Mouse (Mus musculus) urinary bladder, postnatal 10 days (tissue): ENCODE results near the gene Mms22l.
"Not testable (repeated sequence)": the region's sequence is repeated elsewhere in the genome, so short reads cannot be mapped to it uniquely, and the experiment has no call there.

Experiments
- DNase-seq: peaks from one replicate; pipeline ENCODE4 v3.0.0; 2022; ENCODE audit warnings: low spot score

The Mms22l gene

DNA sequence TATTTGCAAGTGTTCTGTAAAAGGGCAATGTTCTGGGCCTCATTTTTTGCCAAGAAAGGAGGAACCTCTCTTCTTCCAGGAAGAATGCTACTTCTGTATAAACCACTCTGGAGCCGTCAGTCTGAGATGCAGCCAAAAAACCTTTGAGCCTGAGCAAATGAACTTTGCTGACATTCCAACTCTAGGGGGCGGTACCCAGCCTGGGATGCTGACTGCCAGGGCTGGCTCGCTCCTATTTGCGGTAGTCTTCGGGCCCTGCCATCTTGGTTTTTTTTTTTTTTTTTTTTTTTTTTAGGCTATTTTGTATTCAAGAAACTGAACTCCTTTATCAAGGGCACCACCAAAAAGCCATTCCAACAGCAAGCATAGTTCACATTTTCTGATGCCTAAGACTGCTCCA is 124.2 kb downstream of the Mms22l start:
- DNase-seq, result no peak

DNA sequence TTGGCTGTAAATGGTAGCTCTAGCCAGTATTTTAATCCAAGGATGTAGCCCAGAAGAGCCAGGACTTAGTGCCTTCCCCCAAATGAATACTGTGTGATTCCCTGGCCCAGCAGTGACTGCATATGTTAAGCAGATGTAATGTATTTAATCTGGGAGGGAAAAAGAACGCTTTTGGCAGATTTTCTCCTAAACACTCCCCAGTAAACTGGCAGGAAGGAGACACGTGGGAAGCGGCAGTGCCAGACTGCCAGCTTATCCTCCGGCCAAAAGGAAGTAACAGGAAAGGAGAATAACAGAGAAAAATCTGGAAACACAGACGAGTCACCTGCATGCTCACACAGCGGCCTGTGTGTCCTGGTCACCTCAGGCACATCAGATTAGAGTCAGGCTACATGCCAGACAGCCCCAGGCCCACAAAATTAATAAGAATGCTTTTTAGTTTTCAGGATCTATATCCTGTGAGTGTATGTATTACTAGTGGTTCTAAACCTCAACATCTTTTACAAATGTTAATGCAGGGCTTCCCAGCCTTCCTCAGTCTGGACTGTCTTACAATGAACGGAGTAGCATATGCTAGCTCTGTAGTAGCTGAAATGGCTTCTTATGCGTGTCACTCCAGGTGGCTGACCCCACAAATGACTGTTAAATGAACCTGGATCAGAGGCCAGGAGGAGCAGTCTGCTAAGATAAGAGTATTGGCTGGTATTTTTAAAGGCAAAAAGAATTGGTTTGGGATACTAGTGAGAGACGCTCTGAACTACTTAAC is 125.4 kb downstream of the Mms22l start:
- no peak for DNase-seq

DNA sequence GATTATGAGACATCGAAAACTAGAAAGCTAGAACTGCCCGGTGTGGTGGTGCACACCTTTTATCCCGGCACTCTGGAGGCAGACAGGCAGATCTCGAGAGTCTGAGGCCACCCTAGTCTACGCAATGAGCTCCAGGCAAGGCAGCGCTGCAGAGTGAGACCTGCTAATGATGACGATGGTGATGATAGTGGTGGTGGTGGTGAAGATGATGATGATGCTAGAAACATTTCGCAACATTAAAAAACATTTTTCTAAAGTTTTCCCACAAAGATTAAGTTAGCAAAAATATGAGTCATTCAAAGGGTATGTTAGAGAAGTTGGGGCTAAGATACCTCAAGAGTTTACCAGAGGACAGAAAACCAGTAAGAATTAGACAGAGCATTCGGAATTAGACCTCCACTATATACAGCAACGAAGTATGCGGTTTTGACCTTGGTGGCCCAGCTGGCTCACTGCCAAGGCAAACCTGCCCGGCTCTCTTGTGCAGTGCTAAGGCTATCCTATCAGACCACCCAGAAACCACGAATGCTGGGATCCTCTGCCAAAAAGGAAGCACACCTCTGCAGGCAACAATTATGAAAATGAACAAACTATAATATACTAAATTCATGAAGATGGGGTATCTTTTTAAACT is 129.8 kb downstream of the Mms22l start:
- DNase-seq, result no peak

DNA sequence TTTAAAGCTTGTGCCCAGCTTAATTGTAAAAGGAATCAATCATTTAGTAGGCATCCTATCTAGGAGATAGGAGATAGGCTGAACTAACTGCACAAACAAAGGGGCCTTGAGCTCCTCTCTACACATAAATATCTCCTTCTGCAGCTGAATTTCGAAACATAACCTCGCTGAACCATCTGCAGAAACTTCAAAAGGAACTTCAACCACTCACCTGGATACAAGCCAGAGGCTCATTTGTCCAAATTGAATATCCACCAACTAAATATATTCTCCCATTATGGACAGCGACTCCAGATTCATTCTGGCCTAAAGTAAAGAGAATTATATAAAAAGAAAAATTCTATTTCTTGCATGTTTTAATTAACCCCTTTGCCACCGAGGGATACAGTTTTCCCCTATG is 130.4 kb downstream of the Mms22l start:
- DNase-seq, result no peak

DNA sequence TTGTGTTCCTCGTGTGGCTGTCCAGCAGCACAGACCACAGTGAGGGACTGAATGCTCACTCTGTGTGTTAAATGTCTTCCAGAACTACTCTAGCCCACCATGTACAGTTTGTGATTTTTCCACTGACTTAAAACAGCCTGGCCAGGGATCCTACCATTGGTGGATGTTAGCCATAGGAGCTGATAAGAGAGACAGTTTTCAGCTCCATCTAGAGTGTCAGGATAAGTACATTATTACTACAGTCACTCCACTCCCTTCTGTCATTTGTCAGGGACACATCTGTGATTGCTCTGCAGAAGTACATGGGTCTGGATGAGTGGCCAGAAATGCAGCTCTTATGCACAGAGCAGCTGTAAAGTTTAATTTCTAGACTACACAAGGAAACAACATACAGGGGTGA is 131.6 kb downstream of the Mms22l start:
- DNase-seq, result no peak

DNA sequence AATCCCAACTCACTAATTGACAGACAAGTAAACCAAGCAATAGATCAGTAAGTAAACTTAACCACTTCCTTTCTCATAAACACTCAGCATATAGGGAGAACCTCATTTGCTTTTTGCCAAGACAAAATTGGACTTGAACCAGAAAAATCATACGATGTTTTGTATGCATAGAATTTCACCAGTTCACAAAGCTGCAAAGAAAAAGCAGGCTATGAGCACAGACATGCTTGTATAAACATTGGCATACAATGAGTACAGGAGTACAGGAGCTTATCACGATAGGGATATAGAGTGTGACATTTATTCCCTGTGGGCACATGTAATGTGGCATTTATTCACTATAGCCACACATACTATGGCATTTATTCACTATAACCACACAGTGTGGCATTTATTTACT is 134.2 kb downstream of the Mms22l start:
- DNase-seq, result no peak

DNA sequence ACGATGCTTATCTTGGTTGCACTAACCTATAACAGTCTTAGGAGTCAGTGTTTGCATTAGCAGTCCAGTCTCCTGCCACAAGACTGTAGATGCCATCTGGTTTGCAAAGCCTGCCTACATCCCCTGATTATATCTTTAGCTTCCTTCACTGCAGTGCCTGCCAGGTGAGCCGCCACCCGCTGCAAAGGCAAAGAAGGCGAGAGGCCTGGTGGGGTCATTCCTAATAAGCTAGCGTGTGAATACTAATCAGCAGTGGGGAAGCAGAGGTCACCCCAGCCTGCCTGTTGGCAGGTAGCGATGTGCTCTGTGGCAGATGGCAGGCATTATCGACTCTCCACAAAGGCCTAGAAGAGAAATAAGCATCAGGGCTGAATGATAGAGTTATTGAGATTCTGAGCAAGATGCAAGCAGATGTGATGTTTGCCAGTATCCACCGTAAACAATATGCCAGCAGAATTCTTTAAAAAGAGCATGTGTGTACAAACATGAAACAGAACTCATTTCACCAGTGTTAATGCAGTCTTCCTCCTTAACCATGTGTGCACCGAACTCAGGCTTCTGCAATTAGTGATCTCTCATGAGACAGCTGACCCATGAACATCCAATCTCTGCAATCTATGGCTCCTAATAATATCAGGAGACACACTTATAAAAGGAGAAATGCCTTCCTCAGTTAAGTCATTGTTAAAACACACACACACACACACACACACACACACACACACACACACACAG is 135.1 kb downstream of the Mms22l start:
- DNase-seq, result no peak

DNA sequence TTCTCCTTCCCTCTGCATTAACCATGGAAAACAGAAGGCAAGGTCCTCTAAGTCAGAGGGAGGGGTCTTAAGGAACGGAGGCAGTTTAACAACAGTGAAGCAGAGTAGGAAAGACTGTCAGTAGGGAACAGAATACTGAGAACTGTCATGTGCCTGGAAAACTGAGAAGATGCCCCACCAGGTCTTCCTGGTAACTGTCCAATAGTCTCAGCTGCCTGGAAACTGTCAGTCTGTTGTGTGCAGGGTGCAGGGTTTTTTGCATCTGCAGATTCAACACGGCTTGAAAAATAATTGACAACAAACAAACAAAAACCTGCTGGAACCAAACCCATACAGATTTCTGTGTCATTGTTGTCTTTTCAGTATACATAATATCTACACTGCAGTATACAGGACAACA is 146.1 kb downstream of the Mms22l start:
- DNase-seq, result no peak

DNA sequence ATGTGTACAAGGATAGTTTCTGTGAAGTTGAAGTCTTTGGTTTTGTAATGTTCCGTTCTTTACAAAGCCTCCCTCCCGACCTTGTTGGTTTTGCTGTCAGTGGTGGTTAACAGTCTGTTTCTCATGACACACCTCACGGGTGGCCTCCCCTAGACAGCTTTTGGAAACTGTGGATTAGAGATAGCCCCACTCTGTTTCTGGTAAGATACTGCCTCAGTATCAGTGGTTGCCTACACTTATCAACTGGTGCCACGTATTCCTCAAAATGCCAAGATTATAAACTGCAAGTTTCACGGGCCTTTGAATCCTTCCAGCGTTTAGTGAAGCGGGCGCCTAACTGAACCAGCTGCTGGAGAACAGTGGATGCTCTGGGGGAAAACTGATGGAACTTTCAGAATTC is 148.5 kb downstream of the Mms22l start:
- not testable (repeated sequence) for DNase-seq
